Mouse (Mus musculus): ENCODE results near the gene Aire. TPM values are rescaled to one million over a fixed set of nuclear protein-coding genes. Genes with fewer than 3 reads are reported as not detected.
A peak's percentile ranks its signal among the peaks of the same experiment; 100 is the strongest.
"Not testable (repeated sequence)": the region's sequence is repeated elsewhere in the genome, so short reads cannot be mapped to it uniquely, and the experiment has no call there.

Gene Aire
- polyA plus RNA-seq, 1 experiment from 2014 or later, result 0.06 TPM

DNA sequence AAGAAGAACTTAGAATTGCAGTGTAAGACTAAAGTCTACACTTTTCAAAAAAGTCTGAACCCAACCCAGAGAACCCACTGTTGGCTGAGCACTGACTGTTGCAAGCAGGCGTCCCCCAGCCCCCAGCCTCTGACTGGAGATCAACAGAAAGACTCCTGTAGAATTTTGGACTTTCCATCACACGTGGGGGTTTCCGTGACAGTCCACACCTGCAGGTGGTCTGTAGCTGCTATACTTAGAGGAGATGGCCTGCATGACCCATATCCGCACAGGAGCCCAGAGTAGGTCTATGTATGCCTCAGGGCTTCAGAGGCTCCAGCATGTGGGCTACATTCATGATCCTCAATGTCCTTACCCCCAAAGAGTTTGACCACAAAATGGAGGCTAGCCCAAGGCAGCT, 3.0 kb upstream of the Aire start:
- Histone ChIP-seq H3K9me3 (replicated peaks) (no peaks in the 10 kb centered on the region), H3K36me3 (no peaks in the 10 kb centered on the region), H3K27me3 (replicated peaks) (peaks cover 52% of the 10 kb centered on the region), H3K27ac (no peak overlapping the region), H3K4me1 (no peaks in the 10 kb centered on the region), H3K4me2 (no peak overlapping the region), H3K9ac (no peak overlapping the region), H3K4me3 (no peak overlapping the region)
- ATAC-seq, result no peak
- 69% methylated on average over 4 of the region's 4 CpGs for WGBS (ENCODE audit: insufficient replicate concordance)

DNA sequence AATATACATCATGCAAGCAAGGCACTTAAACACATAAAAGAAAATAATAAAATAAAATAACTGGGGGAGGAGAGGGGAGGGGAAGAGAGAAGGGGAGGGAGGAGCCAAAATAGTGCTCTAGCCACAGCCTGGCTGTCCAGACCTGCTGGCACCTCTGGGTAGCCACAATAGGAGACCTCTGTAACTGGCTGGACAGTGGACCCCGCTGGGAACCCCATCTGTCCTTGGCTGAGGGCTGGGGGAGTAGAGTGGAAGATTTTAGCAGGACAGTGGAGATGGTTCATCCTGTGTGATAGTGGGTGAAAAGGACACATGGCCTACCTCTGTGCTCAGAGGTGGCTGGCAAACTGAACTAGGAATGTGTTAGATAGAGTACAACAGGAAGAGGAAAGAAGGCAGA, 1.1 kb upstream of the Aire start:
- no peak overlapping the region for H3K4me3 ChIP-seq
- H3K27me3 ChIP-seq (replicated peaks), result peaks cover 48% of the 10 kb centered on the region
- no peaks in the 10 kb centered on the region for H3K36me3 ChIP-seq
- no peak overlapping the region for H3K9ac ChIP-seq
- H3K9me3 ChIP-seq (replicated peaks), result no peaks in the 10 kb centered on the region
- no peak for ATAC-seq
- H3K4me1 ChIP-seq, result no peaks in the 10 kb centered on the region
- H3K27ac ChIP-seq, result no peak overlapping the region
- H3K4me2 ChIP-seq, result no peak overlapping the region
- WGBS (ENCODE audit: insufficient replicate concordance), result 31% methylated on average over 1 of the region's 1 CpGs

DNA sequence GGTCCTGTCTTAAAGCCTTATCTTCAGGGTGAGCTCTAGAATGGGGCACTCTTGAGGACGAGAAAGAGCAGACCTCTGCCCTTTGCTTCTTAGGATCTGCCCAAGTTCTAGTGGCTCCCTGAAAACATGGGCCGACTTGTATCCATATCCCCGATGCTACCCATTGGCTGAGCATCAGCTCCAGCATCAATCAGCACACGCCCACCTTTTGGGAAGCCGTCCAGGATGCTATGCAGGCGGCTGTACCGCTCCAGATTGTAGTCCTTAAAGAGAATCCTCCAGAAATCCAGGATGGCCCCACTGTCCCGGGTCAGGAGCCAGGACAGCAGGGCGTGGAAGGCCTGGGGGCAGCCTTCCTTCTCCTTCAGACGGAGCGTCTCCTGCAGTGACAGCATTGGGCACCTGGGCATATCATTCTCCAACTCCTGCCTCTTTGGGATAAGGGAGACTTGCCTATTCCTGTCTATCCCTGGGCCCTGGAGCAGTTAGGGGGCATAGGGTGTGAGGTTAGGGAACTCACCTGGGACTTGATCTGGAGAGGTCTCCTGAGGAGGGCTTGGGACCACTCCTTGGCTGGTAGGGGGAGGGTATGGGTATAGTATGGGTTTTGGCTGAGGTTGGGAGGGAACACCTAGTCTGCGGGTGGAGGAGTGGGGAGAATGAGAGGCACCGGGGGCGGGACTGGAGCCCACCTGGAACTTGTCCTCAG, 559 bp downstream of the Aire start:
- no peaks in the 10 kb centered on the region for H3K9me3 ChIP-seq (replicated peaks)
- 47% methylated on average over 14 of the region's 14 CpGs for WGBS (ENCODE audit: insufficient replicate concordance)
- no peaks in the 10 kb centered on the region for H3K4me1 ChIP-seq
- H3K9ac ChIP-seq, result no peak overlapping the region
- peaks cover 45% of the 10 kb centered on the region for H3K27me3 ChIP-seq (replicated peaks)
- H3K27ac ChIP-seq, result no peak overlapping the region
- peak; percentile 18; the same call in 1 of the 2 replicates for ATAC-seq
- H3K36me3 ChIP-seq, result no peaks in the 10 kb centered on the region
- H3K4me3 ChIP-seq, result no peak overlapping the region
- H3K4me2 ChIP-seq, result peak overlapping the region; percentile 48

DNA sequence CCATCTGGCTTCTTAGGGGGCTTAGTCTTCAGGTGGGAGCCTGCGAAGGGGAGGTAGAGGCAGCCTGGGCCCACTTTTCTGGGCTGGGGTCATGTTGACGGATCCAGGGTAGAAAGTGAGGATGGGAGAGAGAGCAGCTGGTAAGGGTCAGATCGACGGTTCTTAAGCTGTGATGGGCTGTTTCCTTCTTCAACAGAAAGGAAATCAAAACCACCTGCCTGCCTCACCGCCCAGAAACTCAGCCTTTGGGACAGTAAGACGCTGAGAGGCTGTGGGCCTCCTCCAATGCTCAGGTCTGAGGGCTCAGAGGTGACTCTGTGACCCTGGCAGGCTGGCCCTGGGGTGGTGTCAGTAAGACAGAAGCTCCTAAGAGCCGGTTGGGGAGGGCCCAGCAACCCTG, 1.3 kb downstream of the Aire start:
- WGBS (ENCODE audit: insufficient replicate concordance), result 51% methylated on average over 7 of the region's 7 CpGs
- H3K4me2 ChIP-seq, result no peak overlapping the region
- no peak overlapping the region for H3K4me3 ChIP-seq
- no peak for ATAC-seq
- H3K9ac ChIP-seq, result no peak overlapping the region
- H3K4me1 ChIP-seq, result no peaks in the 10 kb centered on the region
- H3K27ac ChIP-seq, result no peak overlapping the region
- H3K9me3 ChIP-seq (replicated peaks), result no peaks in the 10 kb centered on the region
- no peaks in the 10 kb centered on the region for H3K36me3 ChIP-seq
- peaks cover 51% of the 10 kb centered on the region for H3K27me3 ChIP-seq (replicated peaks)

DNA sequence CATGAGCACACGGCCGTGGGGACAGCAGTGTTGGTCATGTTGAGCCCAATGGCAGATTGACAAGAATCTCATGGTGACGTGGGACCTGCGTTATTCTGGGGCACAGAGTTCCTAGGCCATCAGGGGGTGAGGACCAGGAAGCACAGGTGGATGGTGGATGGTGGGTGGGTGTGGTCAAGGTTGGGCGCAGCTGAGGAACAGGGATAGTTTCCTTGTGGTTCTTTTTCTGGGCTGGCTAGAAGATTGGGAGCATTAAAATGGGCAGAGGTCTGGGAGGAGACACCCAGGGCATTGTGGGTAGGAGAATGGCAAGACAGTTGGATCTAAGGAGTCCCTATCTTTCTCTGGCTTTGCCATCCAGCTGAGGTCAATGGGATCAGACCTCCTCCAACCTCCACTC, 1.8 kb downstream of the Aire start, which contains the start of gene Dnmt3l:
Dnmt3l (plus strand) TSS at position 301 of the 400 bp plus-strand sequence.
- H3K27me3 ChIP-seq (replicated peaks), result peaks cover 53% of the 10 kb centered on the region
- no peak within 1 kb of the TSS for H3K27ac ChIP-seq
- 76% methylated on average over 5 of the region's 5 CpGs for WGBS (ENCODE audit: insufficient replicate concordance)
- no peak for ATAC-seq
- no peaks in the 10 kb centered on the region for H3K4me1 ChIP-seq
- H3K4me2 ChIP-seq, result no peak within 1 kb of the TSS
- no peaks in the 10 kb centered on the region for H3K36me3 ChIP-seq
- no peak within 1 kb of the TSS for H3K9ac ChIP-seq
- H3K4me3 ChIP-seq, result no peak within 1 kb of the TSS
- H3K9me3 ChIP-seq (replicated peaks), result no peaks in the 10 kb centered on the region

DNA sequence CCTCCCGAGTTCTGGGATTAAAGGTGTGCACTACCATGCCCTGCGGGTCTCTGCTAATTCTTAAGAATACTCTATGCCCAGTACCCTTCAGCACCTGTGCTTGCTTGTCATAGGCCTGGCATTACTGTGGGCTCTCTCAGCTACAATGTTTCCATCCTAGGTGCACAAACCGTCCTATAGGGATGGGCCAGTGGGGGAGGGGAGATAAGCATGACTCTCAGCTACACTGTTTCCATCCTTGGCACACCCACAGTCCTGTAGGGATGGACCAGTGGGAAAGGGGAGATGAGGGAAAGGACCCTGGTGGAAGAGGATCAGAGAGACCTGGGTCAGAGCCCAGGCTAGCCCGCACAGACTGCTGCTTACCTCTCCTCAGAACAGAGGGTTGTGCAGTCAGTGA, 6.3 kb downstream of the Aire start:
- 65% methylated on average over 4 of the region's 4 CpGs for WGBS (ENCODE audit: insufficient replicate concordance)
- Histone ChIP-seq H3K27ac (no peak overlapping the region), H3K4me3 (no peak overlapping the region), H3K9ac (no peak overlapping the region), H3K4me1 (no peaks in the 10 kb centered on the region), H3K27me3 (replicated peaks) (peaks cover 54% of the 10 kb centered on the region), H3K9me3 (replicated peaks) (no peaks in the 10 kb centered on the region), H3K4me2 (no peak overlapping the region), H3K36me3 (no peaks in the 10 kb centered on the region)
- ATAC-seq, result no peak

DNA sequence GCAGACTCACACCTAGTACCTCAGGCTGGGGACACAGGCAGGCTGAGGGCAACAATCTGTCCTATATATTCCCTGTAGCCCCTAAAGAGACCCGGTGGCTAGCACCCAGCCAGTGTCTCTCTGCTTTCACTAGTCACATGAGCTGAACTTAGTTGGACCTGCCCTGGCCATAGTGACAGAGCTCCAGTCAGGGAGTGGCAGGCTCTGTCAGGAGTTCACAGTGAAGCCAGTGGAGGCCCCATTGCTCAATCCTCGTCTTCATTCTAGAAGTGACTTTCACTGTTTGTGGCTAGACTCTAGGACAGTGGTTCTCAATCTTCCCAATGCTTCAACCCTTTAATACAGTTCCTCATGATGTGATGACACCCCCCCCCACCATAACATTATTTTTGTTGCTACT, 11.4 kb downstream of the Aire start:
- no peak for ATAC-seq
- Histone ChIP-seq H3K9me3 (replicated peaks) (no peaks in the 10 kb centered on the region), H3K27me3 (replicated peaks) (peaks cover 36% of the 10 kb centered on the region), H3K27ac (no peak overlapping the region), H3K9ac (no peak overlapping the region), H3K36me3 (no peaks in the 10 kb centered on the region), H3K4me3 (no peak overlapping the region), H3K4me2 (no peak overlapping the region), H3K4me1 (no peaks in the 10 kb centered on the region)
- WGBS (ENCODE audit: insufficient replicate concordance), result 43% methylated on average over 2 of the region's 2 CpGs

DNA sequence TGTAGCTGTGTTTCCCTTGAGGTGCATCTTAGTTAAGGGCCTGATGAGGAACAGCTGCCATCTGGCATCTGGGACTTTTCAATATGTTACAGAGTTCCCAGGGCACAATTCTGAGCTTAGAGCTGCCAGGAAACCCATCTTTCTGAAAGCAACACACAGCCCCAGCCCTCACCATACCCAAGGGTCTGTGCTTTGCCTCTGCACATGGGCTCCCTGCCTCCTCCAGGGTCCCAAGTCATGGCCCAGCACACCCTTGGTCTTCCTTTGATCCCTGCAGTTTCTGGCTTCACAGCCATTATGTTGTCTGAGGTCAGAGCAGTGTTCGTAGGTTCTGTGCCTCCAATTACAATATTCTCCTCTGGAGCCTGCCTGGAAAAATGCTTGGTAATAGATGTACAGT, 14.3 kb downstream of the Aire start:
- Histone ChIP-seq H3K9ac (no peak overlapping the region), H3K27ac (no peak overlapping the region), H3K4me1 (no peaks in the 10 kb centered on the region), H3K27me3 (replicated peaks) (peaks cover 24% of the 10 kb centered on the region), H3K9me3 (replicated peaks) (no peaks in the 10 kb centered on the region), H3K36me3 (no peaks in the 10 kb centered on the region), H3K4me2 (no peak overlapping the region), H3K4me3 (no peak overlapping the region)
- ATAC-seq, result no peak
- 86% methylated on average over 1 of the region's 1 CpGs for WGBS (ENCODE audit: insufficient replicate concordance)

DNA sequence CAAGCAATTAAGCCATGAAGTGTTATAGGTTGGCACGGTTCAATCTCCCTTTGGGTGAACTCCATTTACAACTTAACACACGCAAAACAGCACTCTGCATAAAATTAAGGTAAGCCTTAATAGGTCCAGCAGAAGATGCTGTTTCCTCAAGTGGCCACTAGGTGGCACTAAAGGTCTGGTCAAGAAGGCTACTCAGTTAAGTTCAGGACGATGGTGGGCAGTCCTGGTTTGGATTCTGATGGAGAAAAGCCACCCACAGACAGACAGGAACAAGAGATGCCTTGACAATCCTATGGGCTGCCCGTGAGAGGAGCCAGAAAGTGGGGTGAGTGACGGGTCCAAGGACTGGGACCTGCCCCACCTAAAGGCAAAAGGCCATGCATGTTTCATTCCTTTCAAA, 15.3 kb downstream of the Aire start:
- Histone ChIP-seq H3K27me3 (replicated peaks) (peaks cover 23% of the 10 kb centered on the region), H3K4me1 (no peaks in the 10 kb centered on the region), H3K36me3 (no peaks in the 10 kb centered on the region), H3K4me2 (no peak overlapping the region), H3K4me3 (no peak overlapping the region), H3K9me3 (replicated peaks) (no peaks in the 10 kb centered on the region), H3K9ac (no peak overlapping the region), H3K27ac (no peak overlapping the region)
- WGBS (ENCODE audit: insufficient replicate concordance), result 4% methylated on average over 5 of the region's 5 CpGs
- ATAC-seq, result no peak

DNA sequence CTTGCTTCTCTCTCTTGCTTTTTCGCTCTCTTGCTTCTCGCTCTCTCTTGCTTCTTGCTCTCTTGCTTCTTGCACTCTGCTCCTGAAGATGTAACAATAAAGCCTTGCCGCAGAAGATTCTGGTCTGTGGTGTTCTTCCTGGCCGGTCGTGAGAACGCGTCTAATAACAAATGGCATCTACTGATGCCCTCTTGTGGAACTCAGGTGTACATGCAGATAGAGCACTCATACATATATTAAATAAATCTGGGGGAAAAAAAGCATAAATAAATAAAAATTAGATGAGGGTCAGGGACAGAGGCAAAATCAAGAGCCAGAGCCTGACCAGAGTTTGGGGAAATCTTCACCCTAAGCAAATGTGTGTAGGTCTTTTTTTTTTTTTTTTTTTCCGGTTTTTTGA, 18.0 kb downstream of the Aire start:
- not testable (repeated sequence) for H3K4me1 ChIP-seq; H3K27me3 ChIP-seq (replicated peaks); H3K4me2 ChIP-seq; ATAC-seq; H3K4me3 ChIP-seq; H3K9me3 ChIP-seq (replicated peaks); H3K27ac ChIP-seq; H3K36me3 ChIP-seq; H3K9ac ChIP-seq
- WGBS (ENCODE audit: insufficient replicate concordance), result 60% methylated on average over 6 of the region's 8 CpGs

DNA sequence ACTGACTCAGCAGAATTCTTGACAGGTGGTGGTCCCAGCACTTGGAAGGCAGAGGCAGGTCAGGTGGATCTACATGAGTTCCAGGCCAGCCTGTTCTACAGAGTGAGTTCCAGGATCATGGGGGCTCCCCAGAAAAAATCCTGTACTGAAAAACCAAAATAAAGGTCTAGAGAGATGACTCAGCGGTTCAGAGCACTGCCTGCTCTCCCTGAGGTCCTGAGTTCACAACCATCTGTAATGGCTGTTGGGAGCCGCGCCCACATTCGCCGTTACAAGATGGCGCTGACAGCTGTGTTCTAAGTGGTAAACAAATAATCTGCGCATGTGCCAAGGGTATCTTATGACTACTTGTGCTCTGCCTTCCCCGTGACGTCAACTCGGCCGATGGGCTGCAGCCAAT, 23.4 kb downstream of the Aire start:
- H3K9ac ChIP-seq; H3K4me3 ChIP-seq; H3K4me2 ChIP-seq; H3K27ac ChIP-seq; H3K27me3 ChIP-seq (replicated peaks); H3K36me3 ChIP-seq; H3K9me3 ChIP-seq (replicated peaks); ATAC-seq: not testable (repeated sequence)
- WGBS (ENCODE audit: insufficient replicate concordance), result 95% methylated on average over 6 of the region's 11 CpGs
- H3K4me1 ChIP-seq, result peaks cover 14% of the 10 kb centered on the region

DNA sequence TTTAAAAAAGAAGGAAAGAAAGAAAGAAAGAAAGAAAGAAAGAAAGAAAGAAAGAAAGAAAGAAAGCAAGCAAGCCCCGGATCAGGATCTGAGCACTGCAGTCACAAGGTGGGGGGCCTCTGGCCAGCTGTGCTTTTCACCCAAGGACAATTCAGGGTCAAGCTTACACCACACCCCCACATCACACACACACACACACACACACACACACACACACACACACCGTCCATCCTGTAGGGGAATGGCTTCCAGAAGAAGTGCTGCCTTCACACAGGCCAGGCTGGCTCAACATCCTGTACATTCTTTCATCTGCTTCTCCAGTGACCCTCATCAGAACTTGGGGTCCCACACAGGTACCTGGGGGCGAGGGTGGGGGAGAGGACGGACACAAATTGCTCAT, 24.1 kb downstream of the Aire start:
- Histone ChIP-seq H3K9me3 (replicated peaks) (no peaks in the 10 kb centered on the region), H3K36me3 (no peaks in the 10 kb centered on the region), H3K4me3 (no peak overlapping the region), H3K27ac (no peak overlapping the region), H3K9ac (no peak overlapping the region), H3K4me1 (peaks cover 14% of the 10 kb centered on the region), H3K27me3 (replicated peaks) (peaks cover 8% of the 10 kb centered on the region), H3K4me2 (peak overlapping the region; percentile 62)
- ATAC-seq, result 0 out of 2 replicates have a peak, but pooled peaks have one; percentile 18
- 78% methylated on average over 4 of the region's 4 CpGs for whole genome bisulfite sequencing (ENCODE audit: insufficient replicate concordance)

DNA sequence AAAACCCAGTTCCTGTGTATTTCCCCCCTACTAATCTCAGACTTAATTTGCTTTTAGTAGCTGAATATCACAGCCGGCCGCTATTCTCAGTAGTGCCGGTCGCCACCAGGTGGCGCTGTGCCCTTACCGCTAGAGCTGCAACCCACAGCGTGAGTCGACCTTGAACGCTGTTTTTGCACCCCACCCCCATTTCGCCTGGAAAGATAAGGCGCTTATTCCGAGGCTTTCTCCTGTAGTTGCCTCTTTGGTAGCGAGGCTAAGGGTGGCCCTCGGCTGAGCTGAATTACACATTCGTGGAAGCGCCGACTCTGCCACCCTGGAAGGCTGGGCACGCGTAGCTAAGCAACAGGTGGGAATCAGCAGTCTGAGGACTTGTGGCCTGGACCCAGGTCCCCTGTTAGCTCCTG, 24.6 kb downstream of the Aire start:
- Histone ChIP-seq H3K9me3 (replicated peaks) (no peaks in the 10 kb centered on the region), H3K27ac (no peak overlapping the region), H3K4me3 (peak overlapping the region; percentile 34), H3K27me3 (replicated peaks) (peaks cover 8% of the 10 kb centered on the region), H3K4me2 (peak overlapping the region; percentile 62), H3K4me1 (peaks cover 14% of the 10 kb centered on the region), H3K36me3 (no peaks in the 10 kb centered on the region), H3K9ac (no peak overlapping the region)
- 15% methylated on average over 19 of the region's 19 CpGs for WGBS (ENCODE audit: insufficient replicate concordance)
- ATAC-seq, result peak; percentile 76
